Mouse (Mus musculus) layer of hippocampus, adult 2 months (tissue): ENCODE results near the gene Mcemp1. TPM values are rescaled to one million over a fixed set of nuclear protein-coding genes. Genes with fewer than 3 reads are reported as not detected.

Source experiments
- DNase-seq, 2 experiments: peaks; one replicate each; pipeline ENCODE4 v3.0.0; 2022; ENCODE audit warnings: low spot score in 2 of 2
- H3K27ac ChIP-seq: fragments of 200-600 bp; 2 replicates; pipeline ENCODE4 v1.8.1; 2022
- H3K4me3 ChIP-seq: fragments of 200-600 bp; 2 replicates; pipeline ENCODE4 v1.8.1; 2022; ENCODE audit warnings: mild to moderate bottlenecking
- CTCF ChIP-seq: fragments of 200-600 bp; conservative IDR thresholded peaks from 2 replicates; pipeline ENCODE4 v1.8.1; 2022; ENCODE audit warnings: antibody characterized with exemption, mild to moderate bottlenecking, moderate library complexity
- long read RNA-seq, 2 experiments: library from polyadenylated mRNA; stranded (forward); transcript quantifications; one replicate each; pipeline ENCODE4 v2.0.0; 2021; ENCODE audit warnings: borderline mapping rate in 2 of 2
- total RNA-seq, 2 experiments: library from RNA; stranded (reverse); gene quantifications; 2 replicates each; pipeline ENCODE4 v1.2.3; 2021

Mcemp1 gene
- not detected for total RNA-seq
- long read RNA-seq, experiment 1 = 0 reads
- long read RNA-seq, experiment 2 = 0 reads

DNA sequence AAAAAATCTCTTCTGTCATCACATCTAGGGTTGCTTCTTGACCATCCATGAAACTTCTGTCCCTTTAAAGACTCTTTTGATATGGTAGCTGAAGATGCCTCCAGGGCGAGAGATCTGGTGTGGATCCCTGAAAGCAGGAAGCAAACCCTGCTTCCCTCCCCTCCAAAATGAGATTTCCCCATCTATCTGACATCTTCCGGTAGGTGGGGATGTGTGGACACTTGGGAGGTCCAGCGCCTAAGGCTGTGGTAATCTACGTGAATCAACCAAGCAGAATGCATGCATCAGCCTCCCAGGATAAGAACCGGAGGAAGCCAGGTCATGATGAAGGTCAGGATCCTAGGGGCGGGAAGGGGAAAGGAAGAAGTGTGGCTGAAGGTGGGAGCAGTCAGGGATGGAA, at the start of gene Mcemp1:
TSS of gene Mcemp1 (plus strand) at position 248 of the 400 bp plus-strand sequence.
- DNase-seq = no peak
- TF ChIP-seq CTCF = no peak
- H3K4me3 ChIP-seq = no peak within 1 kb of the TSS
- H3K27ac ChIP-seq = no peak within 1 kb of the TSS

DNA sequence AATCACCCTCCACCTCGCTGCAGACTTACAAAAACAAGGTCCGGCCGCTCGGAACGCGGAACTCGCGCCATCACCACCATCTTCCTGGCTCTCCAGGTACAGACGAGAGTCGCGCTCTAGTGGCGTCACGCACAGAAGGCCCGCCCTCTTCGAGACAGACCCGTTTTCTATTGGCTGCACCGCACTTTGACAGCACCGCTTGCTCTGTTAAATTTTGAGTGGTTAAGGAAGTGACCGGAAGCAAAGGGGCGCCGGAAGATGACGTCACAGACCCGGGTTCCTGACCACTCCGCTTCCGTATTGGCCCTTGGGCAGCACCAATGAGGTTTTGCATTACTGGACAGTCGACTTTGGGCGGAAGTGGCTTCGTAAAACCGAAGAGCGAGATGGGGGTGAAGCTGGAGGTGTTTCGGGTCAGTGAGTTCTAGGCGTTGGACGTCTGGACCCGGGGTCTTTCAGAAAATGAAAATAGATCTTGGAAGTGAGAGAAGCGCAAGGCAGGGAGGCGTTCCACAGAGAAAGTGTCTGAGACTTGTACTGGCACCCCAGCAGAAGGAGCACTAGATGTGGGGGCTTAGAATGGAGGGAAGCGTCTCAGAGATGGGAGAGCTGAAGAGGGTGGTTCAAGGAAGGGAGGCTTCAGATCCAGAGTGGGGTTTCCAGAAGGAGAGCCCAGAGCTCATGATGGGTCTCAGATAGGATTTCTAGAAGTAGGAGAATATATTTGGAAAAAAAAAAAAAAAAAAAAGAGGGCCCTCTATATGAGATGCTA, 44.2 kb upstream of the Mcemp1 start, which contains the start of the genes Xab2 and Pet100:
TSS of gene Xab2 (minus strand) at position 118 of the 772 bp plus-strand sequence.
TSS of gene Pet100 (plus strand) at position 350 of the 772 bp plus-strand sequence.
- peak; percentile 99 for DNase-seq
- peak within 1 kb of the TSS; percentile 76 for H3K27ac ChIP-seq
- H3K4me3 ChIP-seq = peak within 1 kb of the TSS; percentile 95
- TF ChIP-seq CTCF = no peak

DNA sequence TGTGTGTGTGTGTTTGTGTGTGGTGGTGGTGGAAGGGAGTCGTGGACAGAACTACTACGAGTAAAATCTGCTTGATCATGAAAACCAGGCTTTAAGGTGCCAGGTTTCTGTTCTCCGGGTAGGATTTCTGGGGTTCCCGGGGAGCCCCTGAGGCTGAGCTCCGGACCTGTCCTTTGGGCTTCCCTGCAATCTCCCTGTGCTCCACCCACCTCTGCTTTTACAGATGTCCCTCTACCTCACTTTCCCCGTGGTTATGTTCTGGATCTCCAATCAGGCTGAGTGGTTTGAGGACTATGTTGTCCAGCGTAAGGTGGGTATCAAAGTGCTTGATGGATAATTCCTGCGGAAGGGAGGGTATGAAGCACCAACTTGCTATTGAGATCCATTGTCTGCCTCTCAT, 43.4 kb upstream of the Mcemp1 start:
- no peak overlapping the region for H3K27ac ChIP-seq
- DNase-seq = no peak
- no peak overlapping the region for H3K4me3 ChIP-seq
- no peak for TF ChIP-seq CTCF

DNA sequence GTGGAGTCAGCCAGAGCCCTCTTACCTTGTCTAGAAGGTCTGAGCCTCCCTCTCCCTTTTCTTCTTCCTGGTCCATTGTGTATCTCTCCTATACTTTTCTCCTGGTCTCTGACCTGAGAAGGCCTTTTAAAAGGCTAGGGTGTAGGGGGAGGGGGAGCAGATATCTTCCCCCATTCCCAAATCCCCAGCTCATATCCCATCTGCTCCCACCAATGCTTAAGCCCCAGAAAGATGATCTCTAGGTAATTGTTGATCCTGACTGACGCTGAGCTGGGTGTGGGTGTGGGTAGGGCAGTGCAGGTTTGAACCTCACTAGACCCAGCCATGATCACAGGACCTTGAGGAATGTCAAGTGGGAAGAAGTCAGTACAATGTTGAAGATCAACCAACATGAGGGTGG, 40.1 kb upstream of the Mcemp1 start, which contains the start of gene Pcp2:
TSS of gene Pcp2 (minus strand) at position 101 of the 400 bp plus-strand sequence.
- DNase-seq = no peak
- H3K27ac ChIP-seq = no peak within 1 kb of the TSS
- TF ChIP-seq CTCF = no peak
- no peak within 1 kb of the TSS for H3K4me3 ChIP-seq

DNA sequence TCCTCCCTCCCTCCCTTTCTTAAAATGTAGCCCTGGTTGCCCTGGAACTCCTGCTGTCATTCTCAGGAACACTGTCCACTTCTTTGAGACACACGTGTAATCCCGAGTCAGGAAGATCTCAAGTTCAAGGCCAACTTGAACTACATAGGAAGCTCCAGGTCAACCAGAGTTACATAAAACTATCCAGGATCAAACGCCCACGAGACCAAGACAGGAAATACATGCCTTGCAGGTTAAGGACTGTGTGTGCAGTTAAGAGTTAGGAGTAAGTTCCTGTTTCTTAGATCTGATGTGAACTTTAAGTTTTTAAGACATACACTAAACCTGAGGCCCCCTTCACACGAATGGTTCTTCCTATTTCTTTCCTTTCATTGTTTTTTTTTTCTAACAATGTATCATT, 38.6 kb upstream of the Mcemp1 start:
- no peak overlapping the region for H3K4me3 ChIP-seq
- no peak for DNase-seq
- no peak overlapping the region for H3K27ac ChIP-seq
- no peak for TF ChIP-seq CTCF

DNA sequence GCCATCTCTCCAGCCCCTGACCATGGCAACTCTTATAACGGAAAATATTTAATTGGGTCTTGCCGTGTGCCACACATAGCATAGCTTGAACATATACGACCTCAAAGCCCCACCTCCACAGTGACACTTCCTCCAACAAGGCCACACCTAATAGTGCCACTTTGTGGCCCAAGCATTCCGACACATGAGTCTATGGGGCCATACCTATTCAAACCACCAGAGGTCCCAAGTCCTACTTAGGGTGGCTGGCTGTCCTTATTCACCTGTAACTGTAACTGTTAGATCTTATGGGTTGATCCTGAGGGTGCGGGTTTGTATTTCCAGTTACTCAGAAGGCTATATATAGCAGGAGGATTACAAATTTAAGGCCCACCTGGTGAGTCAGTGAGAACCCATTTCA, 37.5 kb upstream of the Mcemp1 start:
- peak; percentile 76 for TF ChIP-seq CTCF
- H3K27ac ChIP-seq = no peak overlapping the region
- no peak overlapping the region for H3K4me3 ChIP-seq
- no peak for DNase-seq

DNA sequence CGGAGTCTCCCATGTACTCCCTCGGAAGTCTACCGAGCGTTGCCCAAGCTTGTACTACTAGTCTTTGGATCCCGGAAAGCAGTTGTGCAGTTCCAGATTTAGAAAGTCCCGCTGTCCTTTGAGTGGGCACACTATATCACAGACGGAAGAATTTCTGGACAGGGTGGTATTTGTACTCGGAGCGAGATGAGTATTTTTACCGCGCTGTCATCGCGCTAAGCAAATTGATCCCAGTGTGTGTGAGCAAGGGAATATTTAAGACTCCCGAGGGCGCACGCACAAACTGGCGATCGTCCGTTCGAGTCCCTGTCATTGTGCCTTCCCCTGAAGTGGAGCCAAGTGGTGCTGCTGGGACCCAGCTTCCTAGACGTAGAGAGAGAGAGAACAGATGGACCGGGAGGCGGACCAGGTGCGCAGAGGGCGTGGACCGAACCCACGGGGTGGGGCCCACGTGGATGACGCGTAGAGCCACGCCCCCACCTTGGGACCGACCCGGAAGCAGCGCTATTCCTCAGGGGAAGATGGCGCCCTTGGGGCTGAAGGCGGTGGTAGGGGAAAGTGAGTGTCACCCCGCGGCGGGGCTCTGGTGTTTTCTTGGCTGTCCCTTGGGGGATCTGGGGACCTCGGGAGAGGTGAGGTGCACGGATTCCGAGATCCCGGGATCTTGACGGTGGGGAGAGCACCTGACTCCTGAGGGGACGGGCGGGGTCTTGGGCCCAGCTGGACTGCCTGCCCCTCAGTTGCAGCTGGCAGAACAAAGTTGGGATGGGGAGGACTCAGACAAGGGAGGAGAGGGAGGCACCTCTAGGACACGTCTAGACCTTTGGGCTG, 34.7 kb upstream of the Mcemp1 start, which contains the start of gene Stxbp2:
TSS of gene Stxbp2 (plus strand) at position 309 of the 831 bp plus-strand sequence.
- Histone ChIP-seq H3K27ac (peak within 1 kb of the TSS; percentile 20; the same call in 1 of the 2 replicates), H3K4me3 (peak within 1 kb of the TSS; percentile 52)

DNA sequence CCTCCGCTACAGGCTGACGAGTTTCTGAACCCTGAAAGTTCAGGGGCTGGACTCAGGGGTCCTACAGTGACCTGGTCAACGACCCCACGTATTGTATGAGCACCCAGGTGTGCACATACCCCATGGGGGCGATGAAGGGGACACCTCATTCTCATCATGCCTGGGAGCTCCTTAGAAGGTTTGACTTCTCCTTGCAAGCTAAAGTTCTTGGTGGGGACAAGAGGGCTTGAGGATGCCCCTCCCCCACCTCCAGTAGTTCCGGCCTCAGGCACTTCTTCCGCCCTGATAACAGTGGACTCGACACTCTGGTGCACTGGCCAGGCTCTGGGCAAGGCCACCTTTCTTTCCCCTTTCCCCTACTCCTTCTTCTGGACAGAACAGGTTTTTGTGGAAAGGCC, 34.1 kb upstream of the Mcemp1 start:
- no peak for TF ChIP-seq CTCF
- no peak for DNase-seq
- no peak overlapping the region for H3K27ac ChIP-seq
- H3K4me3 ChIP-seq = peak overlapping the region; percentile 52

More for the DNA sequence above, 34.7 kb upstream of the Mcemp1 start, which contains the start of gene Stxbp2:
- no peak for TF ChIP-seq CTCF
- DNase-seq = peak; percentile 74 to 77

DNA sequence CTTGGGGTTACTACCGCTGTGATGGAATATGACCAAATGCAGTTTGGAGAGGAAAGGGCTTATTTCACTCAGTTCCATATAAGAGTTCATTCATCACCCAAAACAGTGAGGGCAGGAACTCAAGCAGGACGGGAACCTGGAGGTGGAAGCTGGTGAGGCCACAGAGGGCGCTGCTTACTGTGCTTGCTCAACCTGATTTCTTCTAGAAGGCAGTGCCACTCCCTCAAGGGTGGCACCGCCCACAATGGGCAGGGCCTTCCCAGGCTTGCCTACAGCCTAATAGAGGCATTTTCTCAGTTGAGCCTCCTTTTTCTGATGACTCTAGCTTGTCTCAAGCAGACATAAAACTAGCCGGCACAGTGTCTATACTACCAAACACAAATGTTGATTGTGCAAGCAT, 19.8 kb upstream of the Mcemp1 start:
- no peak overlapping the region for H3K27ac ChIP-seq
- 0 out of 2 replicates have a peak, but pooled peaks have one; percentile 26 for TF ChIP-seq CTCF
- no peak for DNase-seq
- no peak overlapping the region for H3K4me3 ChIP-seq

DNA sequence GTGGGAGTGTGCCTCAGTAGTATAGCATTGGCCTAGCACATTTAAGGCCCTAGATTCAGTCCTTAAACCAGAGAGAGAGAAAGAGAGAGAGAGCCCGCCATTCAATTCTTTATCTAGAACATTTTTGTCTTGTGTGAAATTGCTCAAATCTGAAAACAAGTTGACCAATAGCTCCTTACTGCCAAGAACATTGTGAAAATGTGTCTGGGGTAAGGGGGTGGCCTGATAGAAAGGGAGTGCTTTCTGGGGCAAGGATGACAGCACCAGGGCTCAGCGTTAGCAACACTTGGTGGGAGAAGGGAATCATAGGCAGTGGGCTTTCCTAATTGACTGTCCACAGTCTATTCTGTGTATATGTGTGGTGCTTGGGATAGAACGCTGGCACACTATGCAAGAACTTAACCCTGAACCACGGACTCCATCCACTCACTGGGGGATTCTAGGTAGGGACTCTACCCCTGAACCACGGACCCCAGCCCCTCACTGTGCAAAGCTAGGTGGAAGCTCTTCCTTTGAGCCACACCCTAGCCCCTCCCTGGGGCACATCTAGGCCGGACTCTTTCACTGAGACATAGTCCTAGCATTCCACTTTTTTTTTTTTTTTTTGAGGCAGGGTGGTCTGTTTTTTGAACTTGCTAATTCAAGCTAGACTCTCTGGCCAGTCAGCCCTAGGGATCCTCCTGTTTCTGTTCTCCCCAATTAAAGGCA, 18.6 kb upstream of the Mcemp1 start:
- Histone ChIP-seq H3K27ac (no peak overlapping the region), H3K4me3 (no peak overlapping the region)
- no peak for DNase-seq
- no peak for TF ChIP-seq CTCF

DNA sequence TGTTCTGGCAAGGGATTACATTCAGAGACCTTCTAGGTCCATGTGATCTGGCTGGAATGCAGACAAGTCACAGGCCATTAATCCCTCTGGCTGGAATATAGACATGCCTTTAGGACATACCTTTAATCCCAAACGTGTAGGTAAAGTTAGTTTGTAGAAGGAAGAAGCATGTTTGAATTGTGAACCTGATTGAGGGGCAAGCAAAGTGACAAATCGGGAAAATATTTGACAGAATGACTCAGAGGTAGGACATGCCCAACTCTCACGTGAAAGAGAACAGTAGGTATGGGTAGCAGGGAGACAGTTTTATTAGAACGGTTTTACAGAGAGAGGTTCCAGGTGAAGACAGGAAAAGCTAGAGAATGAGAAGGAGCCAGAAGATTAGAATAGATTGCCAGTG, 18.0 kb upstream of the Mcemp1 start:
- DNase-seq = no peak
- H3K27ac ChIP-seq = no peak overlapping the region
- H3K4me3 ChIP-seq = no peak overlapping the region
- TF ChIP-seq CTCF = no peak

DNA sequence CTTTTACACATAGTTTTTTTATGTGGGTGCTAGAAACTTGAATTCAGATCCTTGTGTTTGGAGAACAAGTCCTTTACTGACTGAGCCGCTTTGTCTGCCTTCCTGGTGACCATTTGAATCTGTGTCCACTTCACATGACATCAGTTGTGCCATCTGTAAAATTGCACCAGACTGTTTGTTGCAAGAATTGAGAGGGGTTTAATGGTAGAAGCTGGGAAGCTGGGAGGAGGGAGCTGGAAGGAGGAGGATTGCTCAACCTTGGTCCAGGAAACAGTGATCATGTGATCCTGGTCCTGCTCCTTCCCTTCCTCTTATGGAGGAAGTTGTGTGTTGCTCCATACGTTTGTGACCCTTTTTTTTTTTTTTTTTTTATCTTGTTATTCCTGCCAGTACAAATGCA, 17.3 kb upstream of the Mcemp1 start:
- TF ChIP-seq CTCF = no peak
- no peak overlapping the region for H3K27ac ChIP-seq
- no peak overlapping the region for H3K4me3 ChIP-seq
- DNase-seq = no peak
